Mouse (Mus musculus): ENCODE measurements around the gene Gm45783. TPM values are rescaled to one million over a fixed set of nuclear protein-coding genes. Genes with fewer than 3 reads are reported as not detected.
"Not testable (repeated sequence)": the region's sequence is repeated elsewhere in the genome, so short reads cannot be mapped to it uniquely, and the experiment has no call there.

The Gm45783 gene
- polyA plus RNA-seq (2015; fragmentation: Nextera tagmentation; extraction: Ambion mirVana) = 0.51 and 0.57 TPM in 2 replicates

GRCm38 (mm10) chr7:7374431-7374830 lies at the start of gene Gm45783:
Gene Gm45783 (minus strand): TSS chr7:7374573.
- not testable (repeated sequence) for H3K27ac ChIP-seq; H3K9ac ChIP-seq; H3K9me3 ChIP-seq; ATAC-seq (ENCODE audit: low FRiP score, low read depth); H3K4me1 ChIP-seq; H3K27me3 ChIP-seq; H3K36me3 ChIP-seq
- Histone ChIP-seq H3K4me3 (peak within 1 kb of the TSS; percentile 18), H3K4me2 (replicated peaks) (0 out of 2 replicates have a peak within 1 kb of the TSS, but pooled peaks have one; percentile 16)
- 49% methylated on average over 12 of the region's 12 CpGs for whole genome bisulfite sequencing

DNA sequence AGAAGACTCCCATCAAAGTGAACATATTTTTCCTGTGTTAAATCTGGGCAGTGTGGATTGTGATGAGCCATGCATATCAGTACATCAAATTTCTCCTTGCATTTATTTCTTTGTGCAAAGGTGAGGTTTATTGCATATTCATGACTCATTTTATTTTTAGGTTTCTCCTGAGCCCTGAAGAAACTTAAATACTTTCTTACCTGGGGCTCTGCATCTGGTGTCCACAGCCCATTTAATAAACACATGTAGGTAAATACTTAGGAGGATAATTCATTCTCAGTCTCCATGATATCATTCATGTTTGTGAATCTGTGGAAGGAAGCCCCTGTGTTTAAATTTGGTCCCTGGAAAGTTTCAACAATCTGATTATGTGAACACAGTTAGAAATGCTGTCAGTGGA lies 25.2 kb upstream of the Gm45783 start, which contains the start of gene Vmn2r31:
TSS of gene Vmn2r31 (minus strand) at position 101 of the 400 bp plus-strand sequence.
- H3K27ac ChIP-seq; H3K4me2 ChIP-seq (replicated peaks); H3K9me3 ChIP-seq; H3K4me1 ChIP-seq; H3K27me3 ChIP-seq; ATAC-seq (ENCODE audit: low FRiP score, low read depth); H3K9ac ChIP-seq; H3K4me3 ChIP-seq; H3K36me3 ChIP-seq: not testable (repeated sequence)

GRCm38 (mm10) chr7:7337509-7337908 lies 36.9 kb downstream of the Gm45783 start, which contains the start of gene Vmn2r30:
Gene Vmn2r30 (minus strand): TSS chr7:7337609.
- WGBS = 57% methylated on average over 1 of the region's 1 CpGs
- not testable (repeated sequence) for ATAC-seq (ENCODE audit: low FRiP score, low read depth); H3K4me2 ChIP-seq (replicated peaks); H3K4me3 ChIP-seq; H3K9me3 ChIP-seq; H3K27ac ChIP-seq; H3K9ac ChIP-seq; H3K36me3 ChIP-seq; H3K4me1 ChIP-seq; H3K27me3 ChIP-seq

DNA sequence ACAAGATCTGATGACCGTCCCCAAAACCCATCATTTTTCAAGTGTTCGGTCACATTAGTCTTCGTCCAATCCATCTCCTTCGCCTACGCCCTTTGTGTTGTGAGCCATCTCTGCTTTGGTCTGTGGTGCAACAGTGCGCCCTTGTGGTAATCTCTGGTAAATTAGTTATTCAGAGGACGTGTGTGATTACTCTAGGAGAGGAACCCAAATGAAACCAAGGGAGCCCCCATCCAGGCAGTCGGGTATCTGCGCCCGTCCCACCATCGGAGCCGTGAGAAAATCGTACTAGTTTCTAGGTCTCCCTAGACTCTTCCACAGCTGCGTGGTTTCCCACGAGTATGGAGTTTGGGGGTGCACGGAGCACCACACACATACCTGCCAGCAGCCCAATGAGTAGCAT lies 78.8 kb downstream of the Gm45783 start:
- Histone ChIP-seq H3K4me1 (0 out of 2 replicates have a peak, but pooled peaks cover 7% of the 10 kb centered on the region), H3K9me3 (no peaks in the 10 kb centered on the region), H3K4me2 (replicated peaks) (no peak overlapping the region), H3K4me3 (no peak overlapping the region), H3K36me3 (peaks cover 54% of the 10 kb centered on the region), H3K27me3 (no peaks in the 10 kb centered on the region), H3K9ac (no peak overlapping the region), H3K27ac (no peak overlapping the region)
- WGBS = 80% methylated on average over 16 of the region's 16 CpGs
- ATAC-seq (ENCODE audit: low FRiP score, low read depth) = no peak

Small RNA genes lying within 50 kb of the gene (microRNA-seq; reads per million reads assigned to microRNA genes)
- gene Mir5620 = 0.52 reads per million

Other genes starting within 250 kb of the Gm45783 start
- 3.3 and 3.9 TPM in 2 replicates for gene Zfp773, start 237.8 kb downstream of the Gm45783 start, polyA plus RNA-seq (2015; fragmentation: Nextera tagmentation; extraction: Ambion mirVana)
- gene Zfp418, start 203.2 kb downstream of the Gm45783 start, polyA plus RNA-seq (2015; fragmentation: Nextera tagmentation; extraction: Ambion mirVana) = 3.4 and 3.7 TPM in 2 replicates
- gene Zfp772, start 164.6 kb downstream of the Gm45783 start, polyA plus RNA-seq (2015; fragmentation: Nextera tagmentation; extraction: Ambion mirVana) = 10.0 TPM in 2 replicates
- 1.2 and 1.9 TPM in 2 replicates for gene Vmn2r29, start 127.2 kb downstream of the Gm45783 start, polyA plus RNA-seq (2015; fragmentation: Nextera tagmentation; extraction: Ambion mirVana)
- 4.6 and 4.9 TPM in 2 replicates for gene Gm45844, start 96.3 kb downstream of the Gm45783 start, polyA plus RNA-seq (2015; fragmentation: Nextera tagmentation; extraction: Ambion mirVana)
- gene Clcn4, start 73.7 kb downstream of the Gm45783 start, polyA plus RNA-seq (2015; fragmentation: Nextera tagmentation; extraction: Ambion mirVana) = 47.7 and 50.5 TPM in 2 replicates
- gene Vmn2r30, start 37.0 kb downstream of the Gm45783 start, polyA plus RNA-seq (2015; fragmentation: Nextera tagmentation; extraction: Ambion mirVana) = 0.03 TPM in 1 of 2 replicates, not detected in the other
- gene Vmn2r31, start 25.1 kb upstream of the Gm45783 start, polyA plus RNA-seq (2015; fragmentation: Nextera tagmentation; extraction: Ambion mirVana) = 0.01 TPM in 1 of 2 replicates, not detected in the other
- gene Vmn2r32, start 105.4 kb upstream of the Gm45783 start, polyA plus RNA-seq (2015; fragmentation: Nextera tagmentation; extraction: Ambion mirVana) = not detected in 2 replicates
- not detected in 2 replicates for gene Vmn2r33, start 192.2 kb upstream of the Gm45783 start, polyA plus RNA-seq (2015; fragmentation: Nextera tagmentation; extraction: Ambion mirVana)

Data from limb, embryonic 13.5 days (tissue).